Mouse (Mus musculus) lung, postnatal 25 days (tissue): ENCODE measurements at regions not wholly inside any gene's neighbourhood (a gene's known extent, or its start where the extent isn't known, plus 50 kb on each side); places are given as distances from the start of the nearest gene placed in this dataset.

Experiments used
- DNase-seq: peaks from one replicate; pipeline ENCODE4 v3.0.0; 2022; ENCODE audit warnings: low spot score

DNA sequence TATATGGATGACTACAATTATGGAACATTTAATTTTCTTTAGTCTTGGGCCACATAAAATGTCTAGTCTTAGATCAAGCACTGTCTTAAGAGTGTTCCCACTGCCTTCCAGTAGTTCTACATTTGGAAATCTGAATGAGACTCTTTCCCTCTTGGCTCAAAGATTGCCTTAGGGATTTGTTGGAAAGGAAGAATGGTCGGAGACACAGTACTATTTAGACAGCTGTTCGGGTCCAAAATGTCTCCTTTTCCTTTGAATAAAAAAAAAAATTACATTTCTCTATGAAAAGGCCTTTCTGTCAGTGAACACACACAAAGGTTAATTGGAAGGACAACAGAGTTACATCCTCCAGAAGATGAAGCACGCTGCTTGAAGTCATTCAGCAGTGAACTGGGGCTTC is 1173.8 kb downstream of the Sorcs3 start:
- DNase-seq: no peak

DNA sequence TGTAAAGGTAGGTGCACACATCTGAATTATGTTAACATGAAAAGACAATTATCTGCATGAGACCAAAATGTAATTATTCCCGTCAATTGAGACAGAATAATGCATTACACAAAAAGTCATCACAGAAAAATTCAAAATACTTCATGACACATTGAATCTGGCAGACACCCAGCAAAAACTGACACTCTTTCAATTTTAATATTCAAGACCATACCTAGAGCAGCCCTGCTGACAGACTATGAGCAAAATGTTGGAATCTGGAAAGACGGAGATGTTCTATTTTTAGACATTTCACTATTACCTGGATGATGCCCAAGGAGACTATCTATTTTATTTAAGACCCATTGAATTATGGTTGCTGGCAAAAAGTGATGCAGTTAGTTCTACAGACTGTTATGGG is 1190.4 kb downstream of the Sorcs3 start:
- no peak for DNase-seq

DNA sequence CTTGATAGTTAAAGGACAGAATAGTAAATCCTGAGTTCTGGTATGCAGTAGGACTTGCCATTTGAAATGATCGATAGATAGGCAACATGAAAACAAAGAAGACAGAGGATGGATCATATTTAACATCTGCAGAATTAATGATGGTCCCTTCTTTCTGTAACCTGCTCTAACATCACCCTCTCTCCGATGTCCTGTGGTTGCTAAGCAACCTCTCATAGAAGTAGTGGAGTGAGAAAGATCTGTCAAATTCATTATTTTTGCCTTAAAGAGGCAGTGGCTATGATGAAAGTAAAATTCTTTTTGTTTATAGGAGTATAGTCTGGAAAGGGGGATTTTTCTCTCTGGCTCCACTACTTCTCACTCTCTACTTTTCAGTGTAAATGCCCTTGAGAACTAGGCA is 1209.5 kb downstream of the Sorcs3 start:
- DNase-seq: no peak

DNA sequence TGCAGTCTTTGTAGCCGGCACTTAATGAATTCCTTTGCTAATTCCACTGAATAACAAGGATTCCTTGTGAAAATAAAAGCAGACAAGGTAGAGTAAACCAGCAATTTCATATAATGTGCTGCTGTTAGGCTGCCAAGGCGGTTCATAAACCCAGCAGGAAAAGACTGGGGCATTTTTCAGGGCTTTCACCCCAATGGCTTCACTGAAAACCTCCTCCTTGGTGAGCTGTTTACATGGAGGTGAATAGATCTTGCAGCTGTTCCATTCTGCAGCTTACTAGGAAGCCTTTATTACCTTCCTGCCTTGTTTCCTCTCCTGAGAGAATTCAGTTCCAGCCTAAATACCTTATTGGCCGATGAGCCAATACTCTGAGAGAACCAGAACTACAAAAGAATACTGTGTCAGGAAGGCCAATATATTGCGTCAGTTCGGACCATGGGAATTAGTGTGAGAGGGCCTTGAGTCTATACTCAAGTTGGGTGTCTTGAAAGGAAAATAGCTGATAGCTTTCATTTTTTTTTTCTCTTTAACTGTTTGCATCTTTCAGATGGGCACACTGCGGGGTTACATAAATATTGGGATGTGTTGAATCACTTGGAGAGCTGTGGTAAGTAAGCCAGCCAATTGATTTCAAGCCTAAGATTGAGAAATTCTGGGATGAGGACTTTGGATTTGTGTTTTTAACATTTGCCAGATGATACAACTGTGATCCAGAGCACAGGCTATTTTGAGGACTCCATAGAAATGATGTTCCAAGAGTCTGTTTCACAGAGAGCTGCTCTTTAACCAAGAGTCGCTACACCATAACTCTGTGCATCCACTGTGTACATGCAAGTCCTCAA is 1217.5 kb downstream of the Sorcs3 start:
- peak; percentile 2 for DNase-seq
